Mouse (Mus musculus): ENCODE results near the gene Tmem161b.
"Not testable (repeated sequence)": the region's sequence is repeated elsewhere in the genome, so short reads cannot be mapped to it uniquely, and the experiment has no call there.

- TF ChIP-seq CTCF (conservative IDR thresholded peaks at IDR 0.05 in 1 of 2, IDR thresholded peaks at IDR 0.05 in 1 of 2; ENCODE audit: low read depth in 2 of 2, low read length in 2 of 2); POLR2A (IDR thresholded peaks at IDR 0.05; ENCODE audit: low read depth, low read length); ELF1 (IDR thresholded peaks at IDR 0.05; ENCODE audit: low read depth, low read length); EP300 (IDR thresholded peaks at IDR 0.05; ENCODE audit: low read length); HCFC1 (IDR thresholded peaks at IDR 0.05; ENCODE audit: low read depth, low read length); KAT2A (IDR thresholded peaks at IDR 0.05; ENCODE audit: insufficient replicate concordance, low read length); ZMIZ1 (IDR thresholded peaks at IDR 0.05; ENCODE audit: low read depth, low read length); BHLHE40 (IDR thresholded peaks at IDR 0.05; ENCODE audit: low read depth, low read length); RAD21 (IDR thresholded peaks at IDR 0.05; ENCODE audit: low read depth, low read length); MAFK (IDR thresholded peaks at IDR 0.05; ENCODE audit: insufficient replicate concordance, low read length); E2F4 (IDR thresholded peaks at IDR 0.05; ENCODE audit: insufficient replicate concordance, low read depth, low read length); CHD2 (IDR thresholded peaks at IDR 0.05; ENCODE audit: low read length): not testable (repeated sequence)
Observed at GRCm38 (mm10) chr13:84264418-84264817, 42.3 kb downstream of the Tmem161b start.

Data from CH12.LX (cell line).